Mouse (Mus musculus) liver, adult 2 months (tissue): ENCODE results near the gene Gm20532. TPM values are rescaled to one million over a fixed set of nuclear protein-coding genes. Genes with fewer than 3 reads are reported as not detected.

Source experiments
- DNase-seq: peaks from one replicate; pipeline ENCODE4 v3.0.0-alpha.2; 2011; ENCODE audit warnings: low read depth, low spot score; ENCODE audit errors: extremely low read depth
- H3K27ac ChIP-seq: fragments of 200-500 bp; replicated peaks from 2 replicates; pipeline ENCODE4 v1.5.1; 2012; ENCODE audit warnings: low read depth, mild to moderate bottlenecking, control low read depth, inconsistent platforms, low read length; ENCODE audit not compliant: insufficient read depth
- H3K27me3 ChIP-seq: fragments of 200-500 bp; 2 replicates; pipeline ENCODE4 v1.6.1; 2012; ENCODE audit warnings: mild to moderate bottlenecking, moderate library complexity, low read length, inconsistent platforms; ENCODE audit not compliant: control insufficient read depth, insufficient read depth
- H3K36me3 ChIP-seq: fragments of 200-500 bp; 2 replicates; pipeline ENCODE4 v1.6.1; 2012; ENCODE audit warnings: low read length, inconsistent platforms; ENCODE audit not compliant: control insufficient read depth, insufficient read depth
- H3K4me1 ChIP-seq: fragments of 200-500 bp; 2 replicates; pipeline ENCODE4 v1.6.1; 2011; ENCODE audit warnings: low read length; ENCODE audit not compliant: control insufficient read depth, insufficient read depth
- H3K4me3 ChIP-seq: fragments of 200-500 bp; 2 replicates; pipeline ENCODE4 v1.5.1; 2011; ENCODE audit warnings: low read depth, mild to moderate bottlenecking, control low read depth, low read length, moderate library complexity; ENCODE audit not compliant: insufficient read depth
- H3K79me2 ChIP-seq: fragments of 200-500 bp; 2 replicates; pipeline ENCODE4 v1.6.1; 2012; ENCODE audit warnings: inconsistent platforms, mild to moderate bottlenecking, low read length, moderate library complexity; ENCODE audit not compliant: control insufficient read depth, insufficient read depth
- H3K9ac ChIP-seq: fragments of 200-500 bp; 2 replicates; pipeline ENCODE4 v1.6.1; 2012; ENCODE audit warnings: low read depth, mild to moderate bottlenecking, control low read depth, inconsistent platforms, low read length
- CTCF ChIP-seq: fragments of 200-500 bp; IDR thresholded peaks from 2 replicates; pipeline ENCODE4 v1.5.1; 2011; ENCODE audit warnings: low read depth, low read length, control low read depth
- POLR2A ChIP-seq: fragments of 200-500 bp; IDR thresholded peaks from 2 replicates; pipeline ENCODE4 v1.6.1; 2011; ENCODE audit warnings: low read length, control low read depth; ENCODE audit not compliant: insufficient read depth; ENCODE audit errors: extremely low read depth
- WGBS: fragments of 180-500 bp; shearing (Covaris S2); methylation state at CpG from one replicate; pipeline ENCODE4 v1.1.7; 2018; 5-methylcytosine and 5-hydroxymethylcytosine counted together
- polyA plus RNA-seq: library from polyadenylated mRNA; depleted of rRNA; stranded (reverse); fragments of >200 nt; gene quantifications from 2 replicates; pipeline ENCODE4 v1.2.3, GENCODE M21; 2012
- total RNA-seq: library from RNA; depleted of rRNA; stranded (reverse); fragments of >200 nt; gene quantifications from 2 replicates; pipeline ENCODE4 v1.2.3, GENCODE M21; 2014

The Gm20532 gene
- total and polyA plus RNA-seq, 2 experiments, result not detected

DNA sequence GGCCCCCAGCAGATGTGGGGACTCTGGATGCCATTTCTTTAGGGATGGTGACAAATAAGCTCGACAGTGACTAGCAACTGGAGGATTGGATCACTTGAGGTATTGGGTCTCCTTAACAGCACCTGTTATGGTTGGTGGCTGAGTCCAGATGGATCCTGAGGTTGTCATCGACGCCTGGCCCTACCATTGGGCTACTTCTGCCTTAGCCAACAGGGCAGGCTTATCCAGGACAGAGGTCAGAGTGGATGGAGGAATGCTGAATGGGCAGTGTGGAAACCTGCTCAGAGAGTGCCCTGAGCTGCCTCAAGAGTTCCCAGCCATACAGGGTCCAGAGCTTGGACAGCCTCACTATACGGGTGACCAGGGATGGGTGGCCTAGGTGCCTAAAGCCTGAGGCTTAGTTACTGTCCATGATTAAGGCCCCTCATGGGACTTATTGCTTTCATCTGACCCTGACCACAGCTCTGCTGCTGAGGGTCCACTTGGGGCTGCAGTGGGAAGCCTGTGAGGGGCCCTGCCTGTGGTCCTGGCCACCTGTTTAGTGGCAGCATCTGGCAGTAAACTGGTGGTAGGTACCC, 47.6 kb downstream of the Gm20532 start:
- Histone ChIP-seq H3K4me3 (no peak overlapping the region), H3K79me2 (no peaks in the 10 kb centered on the region), H3K4me1 (peaks cover 5% of the 10 kb centered on the region; the same call in 1 of the 2 replicates), H3K27ac (no peak overlapping the region), H3K36me3 (peaks cover 17% of the 10 kb centered on the region), H3K9ac (no peak overlapping the region), H3K27me3 (no peaks in the 10 kb centered on the region)
- WGBS, result 73% methylated on average over 4 of the region's 4 CpGs
- TF ChIP-seq POLR2A (no peak), CTCF (no peak)
- DNase-seq, result no peak

DNA sequence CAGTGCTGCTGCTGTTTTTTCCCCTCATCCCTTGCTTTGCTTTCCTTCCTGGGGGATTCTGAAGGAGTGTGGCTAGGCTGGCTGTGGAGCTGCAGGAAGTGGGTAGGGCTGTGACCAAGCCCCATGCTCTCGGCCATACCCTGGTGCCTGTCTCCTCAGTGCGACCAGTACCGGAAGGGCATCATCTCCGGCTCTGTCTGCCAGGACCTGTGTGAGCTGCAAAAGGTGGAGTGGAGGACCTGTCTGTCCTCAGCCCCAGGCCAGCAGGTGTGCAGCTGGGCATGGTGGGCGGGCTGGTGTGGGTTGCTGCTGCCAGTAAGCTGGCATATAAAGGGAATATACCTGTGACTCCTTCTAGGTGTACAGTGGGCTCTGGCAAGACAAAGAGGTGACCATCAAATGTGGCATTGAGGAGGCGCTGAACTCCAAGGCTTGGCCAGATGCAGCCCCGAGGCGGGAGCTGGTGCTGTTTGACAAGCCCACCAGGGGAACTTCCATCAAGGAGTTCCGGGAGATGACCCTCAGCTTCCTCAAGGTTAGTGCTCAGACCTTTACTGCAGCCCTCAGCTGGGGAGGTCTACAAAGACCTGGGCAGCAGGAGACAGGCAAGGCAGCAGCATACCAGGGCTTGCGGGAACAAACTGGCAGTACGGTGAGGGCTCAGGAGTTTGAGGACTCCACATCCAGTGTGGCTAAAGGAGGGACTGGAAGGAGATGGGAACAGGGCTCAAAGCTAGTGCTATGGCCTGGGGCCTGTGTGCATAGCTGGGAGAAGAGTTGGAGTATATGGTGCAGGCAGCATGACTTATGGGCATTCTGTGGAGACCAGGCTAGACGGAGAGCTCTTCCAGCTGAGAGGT, 48.4 kb downstream of the Gm20532 start:
- Histone ChIP-seq H3K9ac (no peak overlapping the region), H3K36me3 (peaks cover 17% of the 10 kb centered on the region), H3K4me1 (peaks cover 5% of the 10 kb centered on the region; the same call in 1 of the 2 replicates), H3K79me2 (peaks cover 2% of the 10 kb centered on the region; the same call in 1 of the 2 replicates), H3K27me3 (no peaks in the 10 kb centered on the region), H3K27ac (no peak overlapping the region), H3K4me3 (no peak overlapping the region)
- TF ChIP-seq CTCF, result no peak
- TF ChIP-seq POLR2A, result no peak
- no peak for DNase-seq
- 80% methylated on average over 12 of the region's 12 CpGs for WGBS

DNA sequence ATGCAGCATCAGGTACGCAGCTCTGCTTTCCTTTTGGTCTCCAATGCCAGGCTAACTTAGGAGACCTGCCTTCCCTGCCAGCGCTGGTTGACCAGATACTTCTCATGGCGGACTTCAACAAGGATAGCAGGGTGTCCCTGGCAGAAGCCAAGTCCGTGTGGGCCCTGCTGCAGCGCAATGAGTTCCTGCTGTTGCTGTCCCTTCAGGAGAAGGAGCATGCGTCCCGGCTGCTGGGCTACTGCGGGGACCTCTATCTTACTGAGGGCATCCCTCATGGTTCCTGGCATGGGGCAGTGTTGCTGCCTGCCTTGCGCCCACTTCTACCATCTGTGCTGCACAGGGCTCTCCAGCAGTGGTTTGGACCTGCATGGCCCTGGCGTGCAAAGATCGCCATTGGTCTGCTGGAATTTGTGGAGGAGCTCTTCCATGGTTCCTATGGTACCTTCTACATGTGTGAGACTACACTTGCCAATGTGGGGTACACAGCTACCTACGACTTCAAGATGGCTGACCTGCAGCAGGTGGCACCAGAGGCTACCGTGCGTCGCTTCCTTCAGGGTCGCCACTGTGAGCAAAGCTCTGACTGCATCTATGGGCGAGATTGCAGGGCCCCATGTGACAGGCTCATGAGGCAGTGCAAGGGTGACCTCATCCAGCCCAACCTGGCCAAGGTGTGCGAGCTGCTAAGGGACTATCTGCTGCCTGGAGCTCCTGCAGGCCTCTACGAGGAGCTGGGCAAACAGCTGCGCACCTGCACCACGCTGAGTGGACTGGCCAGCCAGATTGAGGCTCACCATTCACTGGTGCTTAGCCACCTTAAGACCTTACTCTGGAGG, 49.3 kb downstream of the Gm20532 start:
- H3K4me3 ChIP-seq, result no peak overlapping the region
- peaks cover 17% of the 10 kb centered on the region for H3K36me3 ChIP-seq
- H3K27me3 ChIP-seq, result no peaks in the 10 kb centered on the region
- peaks cover 3% of the 10 kb centered on the region; the same call in 1 of the 2 replicates for H3K79me2 ChIP-seq
- H3K4me1 ChIP-seq, result peaks cover 5% of the 10 kb centered on the region; the same call in 1 of the 2 replicates
- no peak overlapping the region for H3K27ac ChIP-seq
- DNase-seq, result no peak
- WGBS, result 92% methylated on average over 21 of the region's 21 CpGs
- H3K9ac ChIP-seq, result no peak overlapping the region
- TF ChIP-seq CTCF (no peak), POLR2A (no peak)

DNA sequence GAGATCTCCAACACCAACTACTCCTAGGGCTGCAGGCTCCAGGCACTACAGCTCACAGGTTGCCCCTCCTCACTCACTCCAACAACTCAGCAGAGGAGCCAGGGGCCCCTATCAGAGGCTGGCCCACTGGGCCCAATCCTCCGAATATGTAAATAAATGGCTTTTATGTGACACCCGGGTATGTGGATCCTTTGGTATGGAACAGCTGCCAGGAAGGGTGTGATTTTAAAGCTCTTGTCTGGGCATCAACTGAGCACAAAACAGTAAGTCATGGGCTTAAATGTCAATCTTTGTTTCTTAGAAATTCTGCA, 49.8 kb downstream of the Gm20532 start:
- no peak overlapping the region for H3K4me3 ChIP-seq
- no peak for DNase-seq
- TF ChIP-seq POLR2A (no peak), CTCF (no peak)
- 65% methylated on average over 2 of the region's 2 CpGs for WGBS
- H3K4me1 ChIP-seq, result peaks cover 5% of the 10 kb centered on the region; the same call in 1 of the 2 replicates
- H3K27ac ChIP-seq, result no peak overlapping the region
- no peaks in the 10 kb centered on the region for H3K27me3 ChIP-seq
- H3K9ac ChIP-seq, result no peak overlapping the region
- peaks cover 17% of the 10 kb centered on the region for H3K36me3 ChIP-seq
- peaks cover 3% of the 10 kb centered on the region; the same call in 1 of the 2 replicates for H3K79me2 ChIP-seq

GRCm38 (mm10) chr2:26637316-26637932, 51.0 kb downstream of the Gm20532 start:
- Histone ChIP-seq H3K79me2 (peaks cover 3% of the 10 kb centered on the region; the same call in 1 of the 2 replicates), H3K4me3 (no peak overlapping the region), H3K9ac (no peak overlapping the region), H3K4me1 (peaks cover 5% of the 10 kb centered on the region; the same call in 1 of the 2 replicates), H3K27me3 (no peaks in the 10 kb centered on the region), H3K27ac (no peak overlapping the region), H3K36me3 (peaks cover 17% of the 10 kb centered on the region)
- DNase-seq, result no peak
- 88% methylated on average over 4 of the region's 4 CpGs for WGBS
- TF ChIP-seq POLR2A (no peak), CTCF (no peak)
